ENCODE assay signal across 15 mouse cellular contexts in the genomic region with DNA sequence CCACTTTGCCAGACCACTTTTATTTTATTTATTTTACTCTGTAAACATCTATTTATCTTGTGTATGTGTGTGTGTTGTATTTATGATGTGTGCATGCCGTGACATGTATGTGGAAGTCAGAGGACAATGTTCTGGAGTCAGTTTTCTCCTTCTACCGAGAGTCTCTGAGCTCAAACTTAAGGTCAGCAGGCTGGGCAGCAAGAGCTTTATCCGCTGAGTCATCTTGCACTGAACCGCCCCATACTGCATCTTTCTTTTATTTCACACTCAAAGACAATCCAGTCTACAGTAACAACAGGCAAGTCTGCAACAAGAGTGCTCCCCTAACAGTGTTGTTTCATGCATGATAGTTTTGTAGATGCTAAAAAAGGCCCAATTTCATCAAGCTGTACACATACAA.
"Had no signal": no experiment of that assay in that cellular context is flagged by ENCODE, and none has a peak within 500 bp of the region (broad histone marks: within the 10 kb centered on the region; RNA-seq: fewer than 3 reads in every experiment).

No protein-coding gene starts in this region.

- H3K9me3 ChIP-seq: megakaryocyte, embryonic 14.5 days; midbrain, embryonic 13.5 days; midbrain, embryonic 15.5 days; neural tube, embryonic 12.5 days; stomach, embryonic 15.5 days had no signal

- DNase-seq: lung, adult 18-20 months; lung, postnatal 10 days; lung, postnatal 36 days; right cerebral cortex, postnatal 14 days; thymus, adult 18-20 months; thymus, postnatal 14 days; thymus, postnatal 36 days had no signal

- H3K9ac ChIP-seq: lung, embryonic 14.5 days; midbrain, embryonic 13.5 days; midbrain, embryonic 15.5 days; neural tube, embryonic 12.5 days; stomach, embryonic 15.5 days had no signal

- H3K4me1 ChIP-seq: megakaryocyte, embryonic 14.5 days had no signal

- H3K4me3 ChIP-seq: megakaryocyte, embryonic 14.5 days; midbrain, embryonic 13.5 days; midbrain, embryonic 15.5 days; neural tube, embryonic 12.5 days; stomach, embryonic 15.5 days had no signal

- H3K27ac ChIP-seq: macrophage; midbrain, embryonic 13.5 days; midbrain, embryonic 15.5 days; neural tube, embryonic 12.5 days; stomach, embryonic 15.5 days had no signal

- ATAC-seq: midbrain, embryonic 13.5 days; midbrain, embryonic 15.5 days had no signal

- H3K4me2 ChIP-seq: lung, embryonic 14.5 days; midbrain, embryonic 11.5 days; midbrain, embryonic 13.5 days; neural tube, embryonic 12.5 days; stomach, embryonic 15.5 days had no signal

- H3K27me3 ChIP-seq: megakaryocyte, embryonic 14.5 days; midbrain, embryonic 13.5 days; midbrain, embryonic 15.5 days; neural tube, embryonic 12.5 days; stomach, embryonic 15.5 days had no signal

- H3K36me3 ChIP-seq: midbrain, embryonic 13.5 days; midbrain, embryonic 15.5 days; neural tube, embryonic 12.5 days; stomach, embryonic 15.5 days had no signal
